Mouse (Mus musculus) heart, embryonic 10.5 days (tissue): ENCODE measurements around the gene Ddr2. TPM values are rescaled to one million over a fixed set of nuclear protein-coding genes. Genes with fewer than 3 reads are reported as not detected.

ENCODE experiments used
- DNase-seq: peaks from one replicate; pipeline ENCODE4 v3.0.0-alpha.2; 2017; ENCODE audit warnings: low spot score
- H3K27ac ChIP-seq: fragments of 300-500 bp; sonication (generic); 2 replicates; pipeline ENCODE4 v1.5.1; 2016; ENCODE audit warnings: mild to moderate bottlenecking
- H3K27me3 ChIP-seq: fragments of 300-500 bp; sonication (generic); 2 replicates; pipeline ENCODE4 v1.6.1; 2016; ENCODE audit warnings: mild to moderate bottlenecking; ENCODE audit not compliant: poor library complexity, insufficient read depth, severe bottlenecking
- H3K36me3 ChIP-seq: fragments of 300-500 bp; sonication (generic); 2 replicates; pipeline ENCODE4 v1.6.1; 2016; ENCODE audit warnings: mild to moderate bottlenecking, moderate library complexity
- H3K4me1 ChIP-seq: fragments of 300-500 bp; sonication (generic); 2 replicates; pipeline ENCODE4 v1.6.1; 2016; ENCODE audit warnings: mild to moderate bottlenecking
- H3K4me3 ChIP-seq: fragments of 300-500 bp; sonication (generic); 2 replicates; pipeline ENCODE4 v1.5.1; 2016; ENCODE audit warnings: mild to moderate bottlenecking, moderate library complexity
- H3K9me3 ChIP-seq: fragments of 300-500 bp; sonication (generic); 2 replicates; pipeline ENCODE4 v1.6.1; 2016; ENCODE audit warnings: mild to moderate bottlenecking, moderate library complexity
- WGBS: fragments of 180-500 bp; shearing (Covaris S2); methylation state at CpG from one replicate; pipeline ENCODE4 v1.1.7; 2016; 5-methylcytosine and 5-hydroxymethylcytosine counted together
- polyA plus RNA-seq: library from polyadenylated mRNA; unstranded; fragments of >200 nt; fragmentation: Nextera tagmentation; extraction: Ambion mirVana; gene quantifications from 2 replicates; pipeline ENCODE4 v1.2.1, GENCODE M21; 2016

Gene Ddr2
- polyA plus RNA-seq, 1 experiment from 2014 or later = 21.0 TPM

- 69% methylated on average over 2 of the region's 2 CpGs for WGBS
- no peak for DNase-seq
- H3K4me3 ChIP-seq = no peak overlapping the region
- no peaks in the 10 kb centered on the region for H3K27me3 ChIP-seq
- no peak overlapping the region for H3K27ac ChIP-seq
- no peaks in the 10 kb centered on the region for H3K9me3 ChIP-seq
- no peaks in the 10 kb centered on the region for H3K36me3 ChIP-seq
- no peaks in the 10 kb centered on the region for H3K4me1 ChIP-seq
Observed at GRCm38 (mm10) chr1:170079465-170079864, 31.1 kb downstream of the Ddr2 start.

DNA sequence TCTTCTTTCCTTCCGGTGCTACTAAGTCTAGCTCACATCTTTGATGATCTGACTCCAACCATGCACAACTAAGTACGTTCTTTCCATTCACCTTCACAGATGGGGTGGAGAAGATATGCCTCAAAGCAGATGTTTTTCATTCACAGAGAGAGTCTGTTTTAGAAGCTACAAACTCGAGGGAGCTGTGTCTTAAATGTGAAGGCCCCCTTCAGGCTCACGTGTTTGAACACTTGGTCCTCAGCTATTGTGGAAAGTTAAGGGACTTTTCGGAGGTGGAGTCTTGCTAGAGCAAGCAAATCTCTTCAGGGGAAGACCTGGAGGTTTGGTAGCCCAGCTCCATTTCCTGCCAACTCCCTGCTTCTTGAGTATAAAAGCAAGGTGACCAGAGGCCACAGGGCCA, 34.2 kb downstream of the Ddr2 start:
- 81% methylated on average over 5 of the region's 5 CpGs for WGBS
- H3K4me1 ChIP-seq = no peaks in the 10 kb centered on the region
- H3K36me3 ChIP-seq = no peaks in the 10 kb centered on the region
- H3K4me3 ChIP-seq = no peak overlapping the region
- no peak for DNase-seq
- H3K27ac ChIP-seq = no peak overlapping the region
- no peaks in the 10 kb centered on the region for H3K9me3 ChIP-seq
- H3K27me3 ChIP-seq = no peaks in the 10 kb centered on the region

- Histone ChIP-seq H3K36me3 (no peaks in the 10 kb centered on the region), H3K27ac (no peak overlapping the region), H3K4me3 (no peak overlapping the region), H3K9me3 (no peaks in the 10 kb centered on the region), H3K27me3 (no peaks in the 10 kb centered on the region), H3K4me1 (no peaks in the 10 kb centered on the region)
- WGBS = 81% methylated on average over 8 of the region's 8 CpGs
- DNase-seq = no peak
Observed at GRCm38 (mm10) chr1:170073768-170074167, 36.8 kb downstream of the Ddr2 start.

- DNase-seq = no peak
- WGBS = 85% methylated on average over 5 of the region's 5 CpGs
- H3K4me3 ChIP-seq = no peak overlapping the region
- no peaks in the 10 kb centered on the region for H3K36me3 ChIP-seq
- H3K9me3 ChIP-seq = no peaks in the 10 kb centered on the region
- no peaks in the 10 kb centered on the region for H3K27me3 ChIP-seq
- H3K27ac ChIP-seq = no peak overlapping the region
- H3K4me1 ChIP-seq = peaks cover 22% of the 10 kb centered on the region
Observed at GRCm38 (mm10) chr1:170069143-170069542, 41.4 kb downstream of the Ddr2 start.

DNA sequence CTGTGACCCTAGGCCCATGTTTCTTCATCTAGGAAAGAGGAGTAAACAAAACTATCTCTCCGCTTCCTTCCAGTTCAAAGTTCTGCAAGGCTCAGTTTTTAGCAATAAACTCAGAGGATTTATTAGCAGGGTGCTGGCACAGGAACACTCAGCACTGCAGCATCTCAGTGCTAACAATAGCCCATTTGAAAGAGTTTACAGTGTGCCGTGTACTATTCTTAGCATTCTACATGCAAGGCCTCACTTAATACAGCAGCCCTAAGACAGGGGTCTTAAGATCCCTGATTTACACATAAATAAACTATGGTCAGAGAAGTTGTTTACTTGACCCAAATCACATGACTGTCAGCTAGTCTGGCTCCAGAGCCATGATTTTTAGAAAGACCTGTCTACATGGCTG, 44.6 kb downstream of the Ddr2 start:
- Histone ChIP-seq H3K27ac (peak overlapping the region; percentile 81), H3K4me3 (no peak overlapping the region), H3K4me1 (peaks cover 29% of the 10 kb centered on the region), H3K36me3 (no peaks in the 10 kb centered on the region), H3K9me3 (no peaks in the 10 kb centered on the region), H3K27me3 (no peaks in the 10 kb centered on the region)
- no peak for DNase-seq
- 56% methylated on average over 2 of the region's 2 CpGs for WGBS

- Histone ChIP-seq H3K9me3 (no peaks in the 10 kb centered on the region), H3K27me3 (no peaks in the 10 kb centered on the region), H3K27ac (peak overlapping the region; percentile 70; the same call in 1 of the 2 replicates), H3K4me1 (peaks cover 29% of the 10 kb centered on the region), H3K36me3 (no peaks in the 10 kb centered on the region), H3K4me3 (no peak overlapping the region)
- WGBS = 76% methylated on average over 8 of the region's 8 CpGs
- DNase-seq = no peak
Observed at GRCm38 (mm10) chr1:170065009-170065408, 45.6 kb downstream of the Ddr2 start.

- whole genome bisulfite sequencing = 33% methylated on average over 9 of the region's 9 CpGs
Observed at GRCm38 (mm10) chr1:170064083-170064494, 46.5 kb downstream of the Ddr2 start.

GRCm38 (mm10) chr1:170060214-170060613, 50.3 kb downstream of the Ddr2 start:
- no peaks in the 10 kb centered on the region for H3K27me3 ChIP-seq
- H3K36me3 ChIP-seq = 0 out of 2 replicates have a peak, but pooled peaks cover 4% of the 10 kb centered on the region
- DNase-seq = no peak
- no peaks in the 10 kb centered on the region for H3K9me3 ChIP-seq
- peaks cover 16% of the 10 kb centered on the region for H3K4me1 ChIP-seq
- no peak overlapping the region for H3K4me3 ChIP-seq
- H3K27ac ChIP-seq = no peak overlapping the region
- 57% methylated on average over 3 of the region's 3 CpGs for WGBS

More at GRCm38 (mm10) chr1:170064083-170064494, 46.5 kb downstream of the Ddr2 start:
- DNase-seq = peak; percentile 81
- no peaks in the 10 kb centered on the region for H3K27me3 ChIP-seq
- H3K36me3 ChIP-seq = 0 out of 2 replicates have a peak, but pooled peaks cover under 1% of the 10 kb centered on the region
- H3K27ac ChIP-seq = peak overlapping the region; percentile 70
- H3K4me1 ChIP-seq = peaks cover 29% of the 10 kb centered on the region
- H3K9me3 ChIP-seq = no peaks in the 10 kb centered on the region
- no peak overlapping the region for H3K4me3 ChIP-seq

GRCm38 (mm10) chr1:170059347-170059746, 51.2 kb downstream of the Ddr2 start:
- no peak overlapping the region for H3K4me3 ChIP-seq
- DNase-seq = no peak
- peaks cover 9% of the 10 kb centered on the region for H3K4me1 ChIP-seq
- H3K27ac ChIP-seq = no peak overlapping the region
- WGBS = 86% methylated on average over 9 of the region's 9 CpGs
- H3K36me3 ChIP-seq = 0 out of 2 replicates have a peak, but pooled peaks cover 4% of the 10 kb centered on the region
- no peaks in the 10 kb centered on the region for H3K9me3 ChIP-seq
- no peaks in the 10 kb centered on the region for H3K27me3 ChIP-seq

- Histone ChIP-seq H3K4me3 (no peak overlapping the region), H3K4me1 (no peaks in the 10 kb centered on the region), H3K9me3 (no peaks in the 10 kb centered on the region), H3K27me3 (no peaks in the 10 kb centered on the region), H3K27ac (no peak overlapping the region), H3K36me3 (0 out of 2 replicates have a peak, but pooled peaks cover 4% of the 10 kb centered on the region)
- no peak for DNase-seq
- 89% methylated on average over 11 of the region's 11 CpGs for WGBS
Observed at GRCm38 (mm10) chr1:170058051-170058450, 52.5 kb downstream of the Ddr2 start.

- DNase-seq = no peak
- Histone ChIP-seq H3K27ac (no peak overlapping the region), H3K27me3 (no peaks in the 10 kb centered on the region), H3K36me3 (0 out of 2 replicates have a peak, but pooled peaks cover 4% of the 10 kb centered on the region), H3K9me3 (no peaks in the 10 kb centered on the region), H3K4me3 (no peak overlapping the region), H3K4me1 (no peaks in the 10 kb centered on the region)
- WGBS = 79% methylated on average over 7 of the region's 7 CpGs
Observed at GRCm38 (mm10) chr1:170057607-170058006, 53.0 kb downstream of the Ddr2 start.

GRCm38 (mm10) chr1:170056921-170057320, 53.6 kb downstream of the Ddr2 start:
- no peak for DNase-seq
- 76% methylated on average over 3 of the region's 3 CpGs for WGBS
- H3K9me3 ChIP-seq = no peaks in the 10 kb centered on the region
- H3K4me3 ChIP-seq = no peak overlapping the region
- no peaks in the 10 kb centered on the region for H3K4me1 ChIP-seq
- no peaks in the 10 kb centered on the region for H3K27me3 ChIP-seq
- 0 out of 2 replicates have a peak, but pooled peaks cover 4% of the 10 kb centered on the region for H3K36me3 ChIP-seq
- no peak overlapping the region for H3K27ac ChIP-seq

GRCm38 (mm10) chr1:170056214-170056613, 54.3 kb downstream of the Ddr2 start:
- DNase-seq = no peak
- WGBS = 80% methylated on average over 6 of the region's 6 CpGs
- Histone ChIP-seq H3K9me3 (no peaks in the 10 kb centered on the region), H3K4me1 (no peaks in the 10 kb centered on the region), H3K27ac (no peak overlapping the region), H3K27me3 (no peaks in the 10 kb centered on the region), H3K4me3 (no peak overlapping the region), H3K36me3 (0 out of 2 replicates have a peak, but pooled peaks cover 4% of the 10 kb centered on the region)

GRCm38 (mm10) chr1:170052469-170053065, 58.0 kb downstream of the Ddr2 start:
- Histone ChIP-seq H3K27ac (no peak overlapping the region), H3K36me3 (no peaks in the 10 kb centered on the region), H3K4me1 (no peaks in the 10 kb centered on the region), H3K27me3 (no peaks in the 10 kb centered on the region), H3K4me3 (no peak overlapping the region), H3K9me3 (no peaks in the 10 kb centered on the region)
- 71% methylated on average over 1 of the region's 1 CpGs for WGBS
- DNase-seq = no peak
